Mouse (Mus musculus) midbrain, embryonic 15.5 days (tissue): ENCODE data around the gene Sypl2. TPM values are rescaled to one million over a fixed set of nuclear protein-coding genes. Genes with fewer than 3 reads are reported as not detected.

Source experiments
- ATAC-seq: fragments of 200-750 bp; cut with Nextera tagmentation; replicated peaks from 2 replicates; pipeline ENCODE4 v1.8.0; 2017; ENCODE audit warnings: moderate TSS enrichment
- H3K27ac ChIP-seq: fragments of 300-500 bp; sonication (generic); 2 replicates; pipeline ENCODE4 v1.5.1; 2015; ENCODE audit warnings: mild to moderate bottlenecking, inconsistent platforms
- H3K27me3 ChIP-seq: fragments of 300-500 bp; sonication (generic); replicated peaks from 2 replicates; pipeline ENCODE4 v1.6.1; 2015; ENCODE audit warnings: inconsistent platforms
- H3K36me3 ChIP-seq: fragments of 300-500 bp; sonication (generic); replicated peaks from 2 replicates; pipeline ENCODE4 v1.6.1; 2015; ENCODE audit warnings: inconsistent platforms
- H3K4me1 ChIP-seq: fragments of 300-500 bp; sonication (generic); 2 replicates; pipeline ENCODE4 v1.6.1; 2015; ENCODE audit warnings: inconsistent platforms
- H3K4me2 ChIP-seq: fragments of 300-500 bp; sonication (generic); 2 replicates; pipeline ENCODE4 v1.6.1; 2015; ENCODE audit warnings: inconsistent platforms, mild to moderate bottlenecking, moderate library complexity
- H3K4me3 ChIP-seq: fragments of 300-500 bp; sonication (generic); 2 replicates; pipeline ENCODE4 v1.5.1; 2015; ENCODE audit warnings: mild to moderate bottlenecking, inconsistent platforms
- H3K9ac ChIP-seq: fragments of 300-500 bp; sonication (generic); 2 replicates; pipeline ENCODE4 v1.6.1; 2015; ENCODE audit warnings: mild to moderate bottlenecking, inconsistent platforms
- H3K9me3 ChIP-seq: fragments of 300-500 bp; sonication (generic); 2 replicates; pipeline ENCODE4 v1.6.1; 2016; ENCODE audit warnings: inconsistent platforms
- WGBS: fragments of 180-500 bp; shearing (Covaris S2); methylation state at CpG from one replicate; pipeline ENCODE4 v1.1.7; 2015; ENCODE audit warnings: mixed read lengths; 5-methylcytosine and 5-hydroxymethylcytosine counted together
- polyA plus RNA-seq: library from polyadenylated mRNA; unstranded; fragments of >200 nt; fragmentation: Nextera tagmentation; extraction: Ambion mirVana; gene quantifications from 2 replicates; pipeline ENCODE4 v1.2.1, GENCODE M21; 2015

Sypl2 gene
- polyA plus RNA-seq, 1 experiment from 2014 or later = 0.27 TPM

- Histone ChIP-seq H3K27me3 (0 out of 2 replicates have a peak, but pooled peaks cover 3% of the 10 kb centered on the region), H3K9ac (peak within 1 kb of the TSS; percentile 88), H3K36me3 (0 out of 2 replicates have a peak, but pooled peaks cover 2% of the 10 kb centered on the region), H3K27ac (peak within 1 kb of the TSS; percentile 66), H3K4me1 (peaks cover 30% of the 10 kb centered on the region), H3K9me3 (no peaks in the 10 kb centered on the region), H3K4me3 (peak within 1 kb of the TSS; percentile 89), H3K4me2 (peak within 1 kb of the TSS; percentile 88)
- peak; percentile 67 for ATAC-seq
- 1% methylated on average over 89 of the region's 100 CpGs for WGBS
Measured at GRCm38 (mm10) chr3:108186098-108187047, 40.1 kb downstream of the Sypl2 start, which contains the start of gene Amigo1. Gene Amigo1, plus strand, starts transcription at chr3:108186335.

- peak overlapping the region; percentile 88 for H3K4me2 ChIP-seq
- H3K27me3 ChIP-seq = 0 out of 2 replicates have a peak, but pooled peaks cover 3% of the 10 kb centered on the region
- WGBS = 4% methylated on average over 16 of the region's 16 CpGs
- H3K9ac ChIP-seq = peak overlapping the region; percentile 88
- ATAC-seq = peak; percentile 46; the same call in 1 of the 2 replicates
- H3K36me3 ChIP-seq = no peaks in the 10 kb centered on the region
- peaks cover 30% of the 10 kb centered on the region for H3K4me1 ChIP-seq
- H3K27ac ChIP-seq = no peak overlapping the region
- H3K9me3 ChIP-seq = no peaks in the 10 kb centered on the region
- H3K4me3 ChIP-seq = peak overlapping the region; percentile 89
Measured at GRCm38 (mm10) chr3:108185460-108186097, 40.9 kb downstream of the Sypl2 start.

GRCm38 (mm10) chr3:108184742-108185141, 41.7 kb downstream of the Sypl2 start:
- Histone ChIP-seq H3K4me2 (no peak overlapping the region), H3K9me3 (no peaks in the 10 kb centered on the region), H3K27ac (no peak overlapping the region), H3K4me1 (peaks cover 30% of the 10 kb centered on the region), H3K9ac (no peak overlapping the region), H3K4me3 (no peak overlapping the region), H3K36me3 (no peaks in the 10 kb centered on the region), H3K27me3 (0 out of 2 replicates have a peak, but pooled peaks cover 3% of the 10 kb centered on the region)
- 78% methylated on average over 3 of the region's 3 CpGs for WGBS
- ATAC-seq = no peak

- peaks cover 3% of the 10 kb centered on the region; the same call in 1 of the 2 replicates for H3K4me1 ChIP-seq
- 0 out of 2 replicates have a peak, but pooled peaks cover 3% of the 10 kb centered on the region for H3K27me3 ChIP-seq
- H3K4me2 ChIP-seq = no peak overlapping the region
- no peak overlapping the region for H3K27ac ChIP-seq
- H3K9ac ChIP-seq = no peak overlapping the region
- H3K4me3 ChIP-seq = no peak overlapping the region
- WGBS = 54% methylated on average over 2 of the region's 2 CpGs
- H3K9me3 ChIP-seq = no peaks in the 10 kb centered on the region
- no peak for ATAC-seq
- no peaks in the 10 kb centered on the region for H3K36me3 ChIP-seq
Measured at GRCm38 (mm10) chr3:108180514-108180913, 45.9 kb downstream of the Sypl2 start.

GRCm38 (mm10) chr3:108178756-108179715, 47.4 kb downstream of the Sypl2 start:
- Histone ChIP-seq H3K36me3 (no peaks in the 10 kb centered on the region), H3K4me2 (no peak overlapping the region), H3K9ac (no peak overlapping the region), H3K4me1 (peaks cover 14% of the 10 kb centered on the region), H3K4me3 (no peak overlapping the region), H3K27me3 (no peaks in the 10 kb centered on the region), H3K9me3 (no peaks in the 10 kb centered on the region), H3K27ac (no peak overlapping the region)
- no peak for ATAC-seq
- WGBS = 80% methylated on average over 7 of the region's 7 CpGs

GRCm38 (mm10) chr3:108174672-108175531, 51.5 kb downstream of the Sypl2 start:
- H3K9me3 ChIP-seq = no peaks in the 10 kb centered on the region
- H3K27me3 ChIP-seq = no peaks in the 10 kb centered on the region
- H3K36me3 ChIP-seq = no peaks in the 10 kb centered on the region
- H3K4me2 ChIP-seq = peak overlapping the region; percentile 32
- 16% methylated on average over 14 of the region's 14 CpGs for WGBS
- peak overlapping the region; percentile 75 for H3K27ac ChIP-seq
- H3K4me1 ChIP-seq = peaks cover 16% of the 10 kb centered on the region
- no peak overlapping the region for H3K9ac ChIP-seq
- no peak overlapping the region for H3K4me3 ChIP-seq
- ATAC-seq = peak; percentile 84

- no peak overlapping the region for H3K4me3 ChIP-seq
- WGBS = 39% methylated on average over 3 of the region's 3 CpGs
- H3K36me3 ChIP-seq = no peaks in the 10 kb centered on the region
- 0 out of 2 replicates have a peak overlapping the region, but pooled peaks have one; percentile 10 for H3K9ac ChIP-seq
- H3K27ac ChIP-seq = no peak overlapping the region
- no peaks in the 10 kb centered on the region for H3K9me3 ChIP-seq
- no peak overlapping the region for H3K4me2 ChIP-seq
- peaks cover 34% of the 10 kb centered on the region for H3K4me1 ChIP-seq
- H3K27me3 ChIP-seq = no peaks in the 10 kb centered on the region
- ATAC-seq = no peak
Measured at GRCm38 (mm10) chr3:108169199-108169598, 57.2 kb downstream of the Sypl2 start.

- H3K4me1 ChIP-seq = peaks cover 30% of the 10 kb centered on the region
- no peaks in the 10 kb centered on the region for H3K27me3 ChIP-seq
- no peak overlapping the region for H3K4me3 ChIP-seq
- WGBS = 43% methylated on average over 14 of the region's 14 CpGs
- no peaks in the 10 kb centered on the region for H3K9me3 ChIP-seq
- H3K27ac ChIP-seq = no peak overlapping the region
- H3K4me2 ChIP-seq = no peak overlapping the region
- no peak overlapping the region for H3K9ac ChIP-seq
- no peak for ATAC-seq
- no peaks in the 10 kb centered on the region for H3K36me3 ChIP-seq
Measured at GRCm38 (mm10) chr3:108167499-108167898, 58.9 kb downstream of the Sypl2 start.

- H3K9me3 ChIP-seq = no peaks in the 10 kb centered on the region
- H3K4me3 ChIP-seq = no peak overlapping the region
- ATAC-seq = peak; percentile 16
- peaks cover 30% of the 10 kb centered on the region for H3K4me1 ChIP-seq
- H3K4me2 ChIP-seq = no peak overlapping the region
- WGBS = 8% methylated on average over 9 of the region's 11 CpGs
- peak overlapping the region; percentile 57; the same call in 1 of the 2 replicates for H3K27ac ChIP-seq
- no peaks in the 10 kb centered on the region for H3K36me3 ChIP-seq
- H3K27me3 ChIP-seq = no peaks in the 10 kb centered on the region
- no peak overlapping the region for H3K9ac ChIP-seq
Measured at GRCm38 (mm10) chr3:108166486-108167211, 59.8 kb downstream of the Sypl2 start.

GRCm38 (mm10) chr3:108165532-108166315, 60.7 kb downstream of the Sypl2 start:
- H3K4me2 ChIP-seq = no peak overlapping the region
- no peaks in the 10 kb centered on the region for H3K36me3 ChIP-seq
- H3K9ac ChIP-seq = no peak overlapping the region
- no peak overlapping the region for H3K4me3 ChIP-seq
- 24% methylated on average over 10 of the region's 10 CpGs for WGBS
- peaks cover 30% of the 10 kb centered on the region for H3K4me1 ChIP-seq
- H3K27me3 ChIP-seq = no peaks in the 10 kb centered on the region
- no peaks in the 10 kb centered on the region for H3K9me3 ChIP-seq
- peak; percentile 42 for ATAC-seq
- H3K27ac ChIP-seq = peak overlapping the region; percentile 57
